Mouse (Mus musculus) olfactory bulb, adult 2 months (tissue): ENCODE data around the gene Fam83d.

ENCODE experiments used
- CTCF ChIP-seq: fragments of 200-500 bp; IDR thresholded peaks from 2 replicates; pipeline ENCODE4 v1.5.1; 2012; ENCODE audit warnings: low read depth, mild to moderate bottlenecking, low read length, moderate library complexity; ENCODE audit not compliant: insufficient read depth
- POLR2A ChIP-seq: fragments of 200-500 bp; IDR thresholded peaks from 2 replicates; pipeline ENCODE4 v1.6.1; 2012; ENCODE audit warnings: mild to moderate bottlenecking, low read depth, low read length, moderate library complexity; ENCODE audit not compliant: insufficient read depth

- TF ChIP-seq CTCF (no peak), POLR2A (no peak)
These were observed 48.9 kb upstream of the Fam83d start for GRCm38 (mm10) chr2:158718816-158719549.
